Mouse (Mus musculus) forebrain, postnatal 0 days (tissue): ENCODE measurements around the gene Fkbp1b. TPM values are rescaled to one million over a fixed set of nuclear protein-coding genes. Genes with fewer than 3 reads are reported as not detected.

Experiments used
- ATAC-seq: fragments of 200-750 bp; cut with Nextera tagmentation; 2 replicates; pipeline ENCODE4 v1.8.0; 2017; ENCODE audit warnings: mild to moderate bottlenecking, moderate library complexity
- DNase-seq: peaks from one replicate; pipeline ENCODE4 v3.0.0-alpha.2; 2015
- H3K27ac ChIP-seq: fragments of 300-500 bp; sonication (generic); 2 replicates; pipeline ENCODE4 v1.5.1; 2014; ENCODE audit warnings: low read depth, mild to moderate bottlenecking, antibody characterized with exemption, low read length, moderate library complexity, mixed read lengths
- H3K27me3 ChIP-seq: fragments of 300-500 bp; sonication (generic); 2 replicates; pipeline ENCODE4 v1.6.1; 2014; ENCODE audit warnings: mild to moderate bottlenecking, low read length, mixed read lengths; ENCODE audit not compliant: insufficient read depth
- H3K36me3 ChIP-seq: fragments of 300-500 bp; sonication (generic); 2 replicates; pipeline ENCODE4 v1.6.1; 2014; ENCODE audit warnings: mild to moderate bottlenecking, moderate library complexity; ENCODE audit not compliant: insufficient read depth
- H3K4me1 ChIP-seq: fragments of 300-500 bp; sonication (generic); 2 replicates; pipeline ENCODE4 v1.6.1; 2014; ENCODE audit warnings: antibody characterized with exemption; ENCODE audit not compliant: insufficient read depth
- H3K4me2 ChIP-seq: fragments of 300-500 bp; sonication (generic); 2 replicates; pipeline ENCODE4 v1.6.1; 2014; ENCODE audit warnings: low read depth, mild to moderate bottlenecking, moderate library complexity
- H3K4me3 ChIP-seq: fragments of 300-500 bp; sonication (generic); 2 replicates; pipeline ENCODE4 v1.5.1; 2014; ENCODE audit warnings: low read depth, low read length, mixed read lengths
- H3K9ac ChIP-seq: fragments of 300-500 bp; sonication (generic); 2 replicates; pipeline ENCODE4 v1.6.1; 2014; ENCODE audit warnings: mild to moderate bottlenecking
- H3K9me3 ChIP-seq: fragments of 300-500 bp; sonication (generic); 2 replicates; pipeline ENCODE4 v1.6.1; 2016; ENCODE audit warnings: low read length
- CTCF ChIP-seq: sonication (generic); IDR thresholded peaks from 2 replicates; pipeline ENCODE4 v1.5.1; 2016; ENCODE audit warnings: antibody characterized with exemption, control low read depth, low read depth
- WGBS: fragments of 180-500 bp; shearing (Covaris S2); extraction: QIAGEN DNeasy Blood & Tissue Kit; methylation state at CpG from one replicate; pipeline ENCODE4 v1.1.7; 2014; 5-methylcytosine and 5-hydroxymethylcytosine counted together
- polyA plus RNA-seq: library from polyadenylated mRNA; unstranded; fragments of >200 nt; fragmentation: Nextera tagmentation; extraction: Ambion mirVana; gene quantifications from 2 replicates; pipeline ENCODE4 v1.2.1, GENCODE M21; 2015
- total RNA-seq: library from RNA; depleted of rRNA; stranded (reverse); fragments of >200 nt; gene quantifications from 2 replicates; pipeline ENCODE4 v1.2.3, GENCODE M21; 2014

Gene Fkbp1b
- total and polyA plus RNA-seq, 2 experiments from 2014 or later, result 67.9 to 122 TPM

DNA sequence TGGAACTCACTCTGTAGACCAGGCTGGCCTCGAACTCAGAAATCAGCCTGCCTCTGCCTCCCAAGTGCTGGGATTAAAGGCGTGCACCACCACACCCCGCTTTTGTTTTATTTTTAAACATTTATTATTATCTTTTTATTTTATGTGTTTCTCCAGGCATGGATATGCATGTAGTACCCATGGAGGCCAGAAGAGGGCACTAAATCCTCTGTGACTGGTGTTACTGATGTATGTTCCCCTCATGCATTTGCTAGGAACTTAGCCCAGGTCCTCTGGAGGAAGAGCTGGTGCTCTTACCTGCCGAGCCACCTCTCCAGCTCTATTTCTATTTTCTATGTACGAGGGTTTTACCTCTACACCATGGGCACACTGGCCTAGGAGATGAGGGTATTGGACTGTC is 14.8 kb upstream of the Fkbp1b start:
- Histone ChIP-seq H3K9ac (no peak overlapping the region), H3K4me1 (no peaks in the 10 kb centered on the region), H3K4me3 (no peak overlapping the region), H3K36me3 (0 out of 2 replicates have a peak, but pooled peaks cover 5% of the 10 kb centered on the region), H3K27ac (no peak overlapping the region), H3K9me3 (no peaks in the 10 kb centered on the region), H3K4me2 (no peak overlapping the region), H3K27me3 (no peaks in the 10 kb centered on the region)
- no peak for DNase-seq
- 97% methylated on average over 5 of the region's 5 CpGs for WGBS
- peak; percentile 35 for TF ChIP-seq CTCF
- no peak for ATAC-seq

DNA sequence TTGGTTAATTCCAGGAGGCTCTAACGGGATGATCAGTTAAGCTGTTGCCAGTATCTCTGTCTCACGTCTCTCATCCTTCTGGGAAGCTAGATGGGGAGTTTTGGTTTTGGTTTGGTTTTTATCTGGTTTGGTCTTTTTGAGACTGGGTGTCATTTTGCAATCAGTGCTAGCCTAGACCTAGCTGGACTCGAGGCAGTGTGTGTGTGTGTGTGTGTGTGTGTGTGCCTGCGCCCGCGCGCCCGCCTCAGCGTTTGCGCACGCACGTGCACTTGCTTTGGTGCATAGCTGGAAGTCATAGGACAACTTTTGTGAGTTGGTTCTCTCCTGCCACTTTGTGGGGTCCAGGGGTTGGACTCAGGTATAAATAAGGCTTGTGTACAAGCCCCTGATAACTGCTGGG is 2.4 kb upstream of the Fkbp1b start:
- 0% methylated on average over 12 of the region's 12 CpGs for WGBS
- TF ChIP-seq CTCF, result no peak
- H3K36me3 ChIP-seq, result no peaks in the 10 kb centered on the region
- H3K4me2 ChIP-seq, result peak overlapping the region; percentile 68
- ATAC-seq (peak; percentile 36), DNase-seq (no peak)
- H3K27me3 ChIP-seq, result no peaks in the 10 kb centered on the region
- H3K4me1 ChIP-seq, result no peaks in the 10 kb centered on the region
- H3K9ac ChIP-seq, result peak overlapping the region; percentile 46
- H3K9me3 ChIP-seq, result no peaks in the 10 kb centered on the region
- peak overlapping the region; percentile 70 for H3K4me3 ChIP-seq
- no peak overlapping the region for H3K27ac ChIP-seq

DNA sequence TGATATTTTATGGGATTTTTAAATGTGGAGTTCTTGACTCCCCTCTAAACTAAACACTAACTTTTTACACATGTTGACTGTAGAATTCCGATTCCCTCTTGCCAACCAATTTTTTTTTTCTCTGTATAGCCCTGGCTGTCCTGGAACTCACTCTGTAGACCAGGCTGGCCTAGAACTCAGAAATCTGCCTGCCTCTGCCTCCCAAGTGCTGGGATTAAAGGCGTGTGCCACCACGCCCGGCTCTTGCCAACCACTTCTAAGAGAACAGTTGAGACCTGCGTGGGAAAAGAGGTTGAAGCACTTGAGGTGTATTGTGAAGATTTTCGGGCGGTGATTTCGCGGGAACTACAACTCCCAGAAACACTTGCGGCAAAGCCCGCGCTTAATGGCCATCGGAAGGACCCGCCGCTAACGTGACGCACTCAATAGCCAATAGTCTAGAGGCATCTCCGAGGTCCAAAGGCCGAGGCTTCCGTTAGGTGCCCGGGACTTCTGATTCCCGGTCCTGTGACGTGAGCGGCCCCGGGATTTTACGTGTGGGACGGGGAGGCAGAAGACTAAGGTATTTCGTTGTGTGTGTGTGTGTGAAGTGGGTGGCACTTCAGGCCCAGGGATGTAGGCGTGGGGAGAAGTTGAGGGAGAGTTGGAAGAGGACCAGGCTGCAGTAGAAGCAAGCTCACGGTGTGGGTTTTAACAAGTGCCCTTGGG is 1.7 kb upstream of the Fkbp1b start, which contains the start of gene Wdcp:
Wdcp (plus strand) TSS at position 414 of the 708 bp plus-strand sequence.
- DNase-seq (peak; percentile 92), ATAC-seq (peak; percentile 93)
- no peaks in the 10 kb centered on the region for H3K9me3 ChIP-seq
- H3K27ac ChIP-seq, result no peak within 1 kb of the TSS
- no peaks in the 10 kb centered on the region for H3K27me3 ChIP-seq
- no peaks in the 10 kb centered on the region for H3K36me3 ChIP-seq
- H3K4me3 ChIP-seq, result peak within 1 kb of the TSS; percentile 70
- WGBS, result under 1% methylated on average over 30 of the region's 30 CpGs
- TF ChIP-seq CTCF, result no peak
- peak within 1 kb of the TSS; percentile 46 for H3K9ac ChIP-seq
- no peaks in the 10 kb centered on the region for H3K4me1 ChIP-seq
- peak within 1 kb of the TSS; percentile 91 for H3K4me2 ChIP-seq

GRCm38 (mm10) chr12:4842456-4842855 is 1.1 kb upstream of the Fkbp1b start:
- no peak overlapping the region for H3K27ac ChIP-seq
- ATAC-seq (no peak), DNase-seq (no peak)
- no peak for TF ChIP-seq CTCF
- no peaks in the 10 kb centered on the region for H3K4me1 ChIP-seq
- no peak overlapping the region for H3K9ac ChIP-seq
- H3K4me3 ChIP-seq, result no peak overlapping the region
- WGBS, result 91% methylated on average over 8 of the region's 8 CpGs
- H3K9me3 ChIP-seq, result no peaks in the 10 kb centered on the region
- H3K4me2 ChIP-seq, result 0 out of 2 replicates have a peak overlapping the region, but pooled peaks have one; percentile 68
- no peaks in the 10 kb centered on the region for H3K36me3 ChIP-seq
- H3K27me3 ChIP-seq, result no peaks in the 10 kb centered on the region

- no peak for DNase-seq
- 2% methylated on average over 11 of the region's 11 CpGs for WGBS
- Histone ChIP-seq H3K4me2 (peak overlapping the region; percentile 91), H3K4me1 (no peaks in the 10 kb centered on the region), H3K27ac (no peak overlapping the region), H3K9me3 (no peaks in the 10 kb centered on the region), H3K27me3 (no peaks in the 10 kb centered on the region), H3K9ac (peak overlapping the region; percentile 68), H3K36me3 (no peaks in the 10 kb centered on the region), H3K4me3 (peak overlapping the region; percentile 79)
- no peak for TF ChIP-seq CTCF
- no peak for ATAC-seq
Observed at GRCm38 (mm10) chr12:4840741-4841140, 650 bp downstream of the Fkbp1b start.

- no peak overlapping the region for H3K9ac ChIP-seq
- DNase-seq (no peak), ATAC-seq (no peak)
- no peaks in the 10 kb centered on the region for H3K4me1 ChIP-seq
- no peak for TF ChIP-seq CTCF
- no peak overlapping the region for H3K27ac ChIP-seq
- H3K36me3 ChIP-seq, result no peaks in the 10 kb centered on the region
- 62% methylated on average over 6 of the region's 6 CpGs for WGBS
- H3K4me2 ChIP-seq, result no peak overlapping the region; the same call in 1 of the 2 replicates
- H3K9me3 ChIP-seq, result no peaks in the 10 kb centered on the region
- no peak overlapping the region for H3K4me3 ChIP-seq
- H3K27me3 ChIP-seq, result no peaks in the 10 kb centered on the region
Observed at GRCm38 (mm10) chr12:4840010-4840409, 1.4 kb downstream of the Fkbp1b start.

DNA sequence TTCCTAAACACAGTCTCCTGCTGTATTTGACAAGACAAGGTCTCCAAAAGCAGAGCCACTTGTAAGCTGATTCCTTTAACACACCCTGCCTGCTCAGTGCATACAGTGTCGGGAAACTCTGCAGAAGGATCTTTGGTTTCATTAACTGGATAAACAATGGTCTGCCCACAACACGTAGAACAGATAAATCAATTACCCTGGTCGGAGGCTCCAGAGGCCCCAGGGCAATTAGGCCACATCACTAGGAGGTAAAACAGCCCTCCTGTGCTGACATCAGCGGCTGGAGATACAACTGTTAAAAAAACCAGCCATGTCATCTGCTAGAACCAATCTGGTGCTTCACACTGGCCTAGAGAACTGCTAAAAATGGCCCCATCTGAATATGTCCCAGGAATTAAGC is 4.4 kb downstream of the Fkbp1b start:
- H3K27me3 ChIP-seq, result no peaks in the 10 kb centered on the region
- no peak for TF ChIP-seq CTCF
- H3K27ac ChIP-seq, result no peak overlapping the region
- H3K4me2 ChIP-seq, result no peak overlapping the region
- ATAC-seq (no peak), DNase-seq (no peak)
- H3K9me3 ChIP-seq, result no peaks in the 10 kb centered on the region
- no peaks in the 10 kb centered on the region for H3K4me1 ChIP-seq
- 65% methylated on average over 4 of the region's 4 CpGs for WGBS
- peaks cover 6% of the 10 kb centered on the region; the same call in 1 of the 2 replicates for H3K36me3 ChIP-seq
- no peak overlapping the region for H3K9ac ChIP-seq
- no peak overlapping the region for H3K4me3 ChIP-seq
